Mouse (Mus musculus): ENCODE measurements around the gene Cnih3.

Cnih3 gene

GRCm38 (mm10) chr1:181353200-181354097 is 1.0 kb downstream of the Cnih3 start:
- peak; percentile 44 for DNase-seq (ENCODE audit: low spot score)

DNA sequence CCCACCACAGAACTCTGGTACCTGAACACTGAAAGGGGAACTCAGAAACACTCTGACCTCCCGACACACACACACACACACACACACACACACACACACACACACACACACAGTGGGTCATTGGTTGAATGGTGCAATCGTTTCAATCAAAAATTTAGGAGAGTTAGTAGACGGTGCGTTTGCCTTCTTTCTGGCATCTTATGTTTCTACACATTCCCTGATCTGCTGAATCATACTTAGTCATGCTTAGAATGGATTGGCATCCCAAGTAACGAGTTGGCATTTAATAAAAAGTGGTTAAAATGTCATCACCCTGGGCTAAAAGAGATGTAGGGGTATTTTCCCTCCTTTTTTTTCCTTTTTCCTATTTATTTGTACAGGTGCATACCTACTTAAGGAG is 3.3 kb downstream of the Cnih3 start:
- no peak for DNase-seq (ENCODE audit: low spot score)

GRCm38 (mm10) chr1:181357870-181358269 is 5.4 kb downstream of the Cnih3 start:
- DNase-seq (ENCODE audit: low spot score) = no peak

DNA sequence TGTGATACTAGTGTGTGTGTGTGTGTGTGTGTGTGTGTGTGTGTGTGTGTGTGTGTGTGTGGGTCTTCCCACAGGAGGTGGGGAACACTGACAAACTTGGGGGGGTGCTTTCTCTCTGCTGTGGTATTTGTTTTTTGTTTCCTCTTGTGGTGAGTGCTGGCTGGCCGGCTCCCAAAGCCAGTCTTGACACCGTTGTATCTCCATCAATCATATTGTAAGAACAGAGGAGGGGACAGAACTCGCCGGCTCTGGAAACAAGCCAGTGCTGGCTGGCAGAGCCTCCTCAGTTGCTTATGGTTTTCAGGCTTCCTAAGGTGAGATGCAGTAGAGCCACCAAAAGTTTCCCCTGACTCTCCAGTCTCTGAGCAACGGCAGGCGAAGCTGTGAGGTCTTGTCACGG is 6.1 kb downstream of the Cnih3 start:
- no peak for DNase-seq (ENCODE audit: low spot score)

DNA sequence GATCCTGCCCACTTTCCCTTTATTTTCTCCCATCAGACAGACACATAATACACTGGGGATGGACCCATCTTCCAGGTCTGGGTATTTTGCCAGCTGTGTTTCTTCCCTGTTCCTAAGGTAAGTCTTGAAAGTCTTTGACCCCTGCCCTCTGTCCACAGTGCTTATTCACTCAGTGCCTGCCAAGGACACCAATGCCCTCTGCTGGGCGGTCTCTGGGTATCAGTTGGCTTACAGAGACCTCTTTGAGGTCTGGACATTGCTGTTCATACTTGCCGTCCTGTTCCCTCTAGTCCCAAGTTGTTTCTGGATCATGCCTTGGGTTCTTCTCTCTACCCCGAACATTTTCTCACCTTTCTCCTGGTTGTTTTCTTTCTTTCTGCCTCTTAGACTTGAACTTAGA is 8.3 kb downstream of the Cnih3 start:
- no peak for DNase-seq (ENCODE audit: low spot score)

DNA sequence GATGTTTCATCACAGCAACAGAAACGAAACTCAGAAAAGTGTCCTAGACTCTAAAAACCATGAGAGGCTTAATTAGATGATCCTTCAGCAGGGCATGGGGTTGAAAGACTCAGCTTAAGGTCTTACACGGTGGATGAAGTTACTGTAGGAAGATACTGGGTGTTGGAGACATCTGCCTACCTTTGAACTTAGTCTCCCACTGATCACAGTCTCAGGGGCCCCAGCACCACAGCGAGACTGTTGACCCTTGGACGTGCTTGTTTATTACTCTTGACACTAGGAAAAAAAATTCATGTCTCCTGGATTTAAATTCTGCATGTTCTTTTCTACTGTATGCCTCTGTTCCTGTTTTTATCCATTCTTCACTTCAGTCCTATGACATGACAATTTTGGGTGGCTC is 11.6 kb downstream of the Cnih3 start:
- DNase-seq (ENCODE audit: low spot score) = no peak

DNA sequence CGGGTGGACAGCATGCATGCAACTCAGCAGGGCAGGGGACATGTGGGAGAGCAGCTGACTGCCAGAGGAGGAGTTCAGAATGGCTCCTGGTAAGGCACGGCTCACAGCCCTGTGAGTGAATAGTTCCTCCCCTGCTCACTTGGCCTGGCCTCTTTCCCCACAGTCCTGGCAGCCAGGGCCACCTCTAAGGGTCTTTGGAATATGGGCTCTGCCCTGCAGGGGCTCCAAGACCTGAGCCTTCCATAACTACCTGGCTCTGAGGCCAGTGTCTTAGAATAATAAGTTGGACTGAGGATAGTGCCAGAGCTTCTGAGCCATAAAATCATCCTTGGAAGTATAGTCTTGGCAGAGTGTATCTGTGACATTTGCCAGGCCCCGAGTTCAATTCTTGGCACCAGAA is 12.9 kb downstream of the Cnih3 start:
- no peak for DNase-seq (ENCODE audit: low spot score)

DNA sequence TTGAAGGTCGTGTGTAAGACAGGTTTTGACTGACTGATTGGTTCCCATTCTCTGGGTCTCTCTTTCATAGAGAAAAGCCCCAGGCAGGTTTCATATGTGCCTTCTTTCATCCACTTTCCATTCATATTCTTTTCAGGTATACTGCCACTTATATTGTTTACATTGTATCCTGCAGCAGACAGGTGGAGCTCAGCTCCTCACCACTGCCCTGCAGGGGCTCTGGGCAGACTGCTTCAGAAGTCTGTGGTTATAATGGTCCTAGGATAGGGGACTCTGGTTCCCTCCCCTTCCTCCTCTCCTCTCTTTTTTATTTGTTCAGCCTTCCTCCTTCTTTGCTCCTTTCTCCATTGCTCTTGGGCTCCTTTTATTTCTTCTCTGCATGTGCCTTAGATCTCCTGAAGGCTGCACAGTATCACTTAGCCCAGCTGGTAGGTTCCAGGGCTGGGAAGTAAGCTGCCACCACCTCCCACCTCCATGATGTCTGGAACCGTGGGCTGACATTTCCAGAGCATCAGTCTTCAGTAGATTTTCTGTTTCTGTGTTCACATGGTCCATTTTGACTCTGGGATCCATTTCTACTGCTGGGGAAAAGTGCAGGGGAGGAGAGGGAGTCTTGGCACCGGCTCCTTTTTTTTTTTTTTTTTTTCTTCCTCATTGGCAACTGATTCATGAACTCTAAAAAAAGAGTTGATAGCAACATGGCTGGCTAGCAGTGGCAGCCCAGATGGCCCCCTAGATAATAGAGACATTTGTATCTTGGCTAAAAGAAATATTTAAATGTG is 16.6 kb downstream of the Cnih3 start:
- DNase-seq (ENCODE audit: low spot score) = no peak

GRCm38 (mm10) chr1:181370370-181370769 is 17.9 kb downstream of the Cnih3 start:
- DNase-seq (ENCODE audit: low spot score) = no peak

- DNase-seq (ENCODE audit: low spot score) = no peak
Observed at GRCm38 (mm10) chr1:181371226-181371625, 18.8 kb downstream of the Cnih3 start.

GRCm38 (mm10) chr1:181372306-181372705 is 19.9 kb downstream of the Cnih3 start:
- no peak for DNase-seq (ENCODE audit: low spot score)

DNA sequence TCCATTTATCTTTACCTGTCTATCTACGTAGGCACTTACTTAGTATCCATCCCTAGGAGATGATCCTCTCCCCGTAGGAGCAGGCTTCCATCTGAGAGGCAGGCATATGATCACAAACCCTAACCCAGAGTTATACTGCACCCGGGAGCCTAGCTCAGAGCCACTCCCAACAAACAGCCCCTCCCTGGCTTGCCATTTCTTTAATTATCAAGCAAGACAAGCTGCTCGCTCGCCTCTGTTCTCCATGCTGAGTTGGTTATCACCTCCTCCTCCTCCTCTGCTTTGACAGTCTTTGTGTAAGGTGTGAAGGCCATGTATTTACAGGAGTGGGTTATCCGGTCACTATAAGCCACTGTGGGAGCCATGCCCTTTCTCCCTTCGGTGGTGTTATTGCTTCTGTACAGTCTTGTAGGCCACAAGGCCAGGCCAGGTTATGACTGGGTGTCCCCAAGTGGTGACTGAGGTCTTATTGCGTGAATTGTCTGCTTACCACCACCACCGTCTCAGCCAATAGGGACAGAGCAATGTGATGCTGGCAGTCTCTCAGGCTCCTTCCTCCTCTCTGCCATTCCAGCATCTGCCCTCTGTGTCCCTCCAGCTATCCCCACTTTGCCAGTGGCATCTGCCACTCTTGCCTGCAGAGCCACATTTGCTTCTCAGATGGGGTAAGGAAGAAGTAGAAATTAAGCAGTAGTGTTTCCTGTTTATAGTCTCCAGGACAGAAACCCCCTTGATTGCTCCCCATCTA is 22.4 kb downstream of the Cnih3 start:
- no peak for DNase-seq (ENCODE audit: low spot score)

DNA sequence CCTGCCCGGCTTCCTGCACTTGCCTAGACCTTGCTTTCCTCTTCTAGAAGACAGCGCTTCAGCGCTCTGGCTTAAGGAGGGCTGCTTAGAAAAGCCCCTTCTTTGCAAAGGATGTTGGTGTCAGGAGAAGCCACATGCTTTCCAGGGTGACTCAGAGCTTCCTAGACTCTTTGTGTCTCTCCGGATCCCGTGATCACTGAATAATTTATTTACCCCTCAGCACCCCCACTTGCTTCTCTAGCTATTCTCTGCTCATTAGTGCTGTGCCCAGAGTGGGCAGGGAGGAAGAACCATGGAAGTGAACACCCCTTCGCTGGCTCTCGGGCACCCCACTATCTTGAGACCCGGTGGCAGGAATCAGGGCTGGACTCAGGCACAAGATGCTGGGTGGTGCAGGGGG is 24.0 kb downstream of the Cnih3 start:
- DNase-seq (ENCODE audit: low spot score) = no peak

- DNase-seq (ENCODE audit: low spot score) = peak; percentile 65
Observed at GRCm38 (mm10) chr1:181379664-181380063, 27.2 kb downstream of the Cnih3 start.

DNA sequence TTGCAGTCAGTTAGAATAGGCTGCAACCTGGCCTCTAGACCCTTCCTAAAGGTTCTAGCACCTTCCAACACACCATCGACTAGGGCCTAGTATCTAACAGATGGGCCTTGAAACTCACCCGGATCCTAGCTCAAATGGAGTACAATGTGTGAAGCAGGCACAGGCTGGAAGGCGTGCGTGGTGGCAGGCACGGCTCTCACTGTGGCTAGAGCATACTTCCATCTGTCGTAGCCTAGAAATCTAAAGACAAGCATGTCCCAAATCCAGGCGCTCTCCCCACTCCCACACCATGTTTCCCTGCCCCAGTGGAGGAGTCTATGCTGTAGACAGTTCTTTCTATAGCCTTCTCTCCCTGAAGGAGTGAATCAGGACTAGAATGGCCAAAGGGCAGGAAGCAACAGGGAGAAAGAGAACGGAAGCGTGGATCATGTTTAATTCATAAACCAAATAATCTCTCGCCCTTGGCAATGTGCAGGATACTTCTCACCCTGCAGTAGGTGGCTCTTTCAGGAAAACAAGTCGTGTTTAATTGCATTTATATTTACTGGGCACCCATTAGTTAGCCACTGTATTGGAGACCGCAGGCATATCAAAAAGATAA is 29.1 kb downstream of the Cnih3 start:
- no peak for DNase-seq (ENCODE audit: low spot score)

DNA sequence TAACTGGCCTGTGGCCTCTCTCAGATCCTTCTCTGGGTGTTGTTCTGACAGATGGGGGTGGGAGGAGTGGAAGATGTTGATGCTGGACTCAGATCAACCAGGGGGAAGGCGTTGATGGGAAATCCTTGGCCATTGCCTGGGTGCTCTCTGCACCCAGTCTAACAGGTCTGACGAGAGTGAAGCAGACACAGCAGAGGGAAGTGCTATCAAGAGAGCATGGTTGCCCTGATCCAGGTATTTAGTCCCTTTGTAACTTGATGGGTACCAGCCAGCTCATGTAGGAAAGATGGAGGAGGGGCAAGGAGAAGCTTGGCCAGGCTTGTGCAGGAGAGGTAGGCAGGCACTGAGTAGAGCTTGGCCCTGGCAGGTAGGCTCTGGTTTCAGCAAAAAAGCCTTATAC is 36.8 kb downstream of the Cnih3 start:
- DNase-seq (ENCODE audit: low spot score) = no peak

DNA sequence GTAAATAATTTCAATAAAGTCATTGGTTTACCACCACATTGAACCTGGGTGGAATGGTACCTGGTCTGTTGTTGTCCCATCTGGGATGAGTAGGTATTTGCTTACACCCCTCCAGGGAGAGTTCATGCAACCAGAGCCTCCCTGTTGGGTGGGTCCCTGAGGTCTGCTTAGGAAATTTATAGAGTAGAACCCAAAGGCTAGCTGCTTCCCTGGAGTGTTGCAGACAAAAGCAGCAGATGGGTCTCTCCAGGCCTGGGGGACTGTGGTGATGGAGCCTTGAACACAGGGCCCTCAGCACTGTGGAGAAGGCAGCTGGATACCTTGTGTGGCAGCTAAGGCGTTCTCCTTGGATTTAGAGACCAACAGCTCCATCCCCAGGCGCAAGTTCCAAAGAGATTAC is 40.1 kb downstream of the Cnih3 start:
- DNase-seq (ENCODE audit: low spot score) = no peak

DNA sequence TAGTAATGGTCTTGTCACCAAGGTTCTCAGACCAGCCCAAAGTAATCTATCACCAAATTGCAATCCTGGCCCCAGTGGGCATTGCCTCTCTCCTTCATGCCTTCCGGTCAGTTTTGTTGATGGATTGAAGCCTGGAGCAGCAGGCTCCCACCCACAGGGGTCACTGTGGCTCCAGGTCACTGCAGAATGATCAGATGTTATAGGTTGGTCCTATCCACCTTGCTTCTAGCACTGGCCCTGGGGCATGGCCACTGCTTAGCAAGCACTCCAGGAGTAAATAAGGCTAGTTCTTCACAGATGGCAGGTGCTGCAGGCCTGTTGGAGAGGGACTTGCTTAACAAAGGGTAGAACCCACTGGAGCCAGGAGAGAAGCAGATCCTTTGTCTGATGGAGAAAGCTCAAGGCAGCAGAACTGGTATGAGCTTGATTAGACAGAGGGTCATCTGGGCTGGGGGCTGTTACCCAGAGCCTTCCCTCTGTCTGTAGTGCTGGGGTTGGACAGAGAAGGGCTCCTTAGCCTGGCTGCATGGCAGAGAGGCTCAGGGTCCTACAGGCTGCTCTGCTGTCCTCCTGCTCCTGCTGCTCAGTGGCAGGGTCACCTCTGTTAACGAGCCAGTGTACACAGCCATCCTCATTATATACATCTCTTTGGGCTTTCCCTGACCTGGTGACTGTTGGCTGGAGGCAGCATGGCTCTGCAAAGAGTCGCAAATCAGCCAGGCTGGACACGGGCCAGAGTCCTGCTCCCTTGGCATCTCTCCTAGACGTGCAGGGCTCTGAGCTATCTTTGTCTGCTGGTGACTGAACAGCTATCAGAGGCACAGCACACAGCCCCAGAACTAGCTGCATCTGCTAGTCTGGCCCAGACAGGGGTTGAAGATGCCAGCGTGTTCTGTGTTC is 41.1 kb downstream of the Cnih3 start:
- DNase-seq (ENCODE audit: low spot score) = peak; percentile 87

DNA sequence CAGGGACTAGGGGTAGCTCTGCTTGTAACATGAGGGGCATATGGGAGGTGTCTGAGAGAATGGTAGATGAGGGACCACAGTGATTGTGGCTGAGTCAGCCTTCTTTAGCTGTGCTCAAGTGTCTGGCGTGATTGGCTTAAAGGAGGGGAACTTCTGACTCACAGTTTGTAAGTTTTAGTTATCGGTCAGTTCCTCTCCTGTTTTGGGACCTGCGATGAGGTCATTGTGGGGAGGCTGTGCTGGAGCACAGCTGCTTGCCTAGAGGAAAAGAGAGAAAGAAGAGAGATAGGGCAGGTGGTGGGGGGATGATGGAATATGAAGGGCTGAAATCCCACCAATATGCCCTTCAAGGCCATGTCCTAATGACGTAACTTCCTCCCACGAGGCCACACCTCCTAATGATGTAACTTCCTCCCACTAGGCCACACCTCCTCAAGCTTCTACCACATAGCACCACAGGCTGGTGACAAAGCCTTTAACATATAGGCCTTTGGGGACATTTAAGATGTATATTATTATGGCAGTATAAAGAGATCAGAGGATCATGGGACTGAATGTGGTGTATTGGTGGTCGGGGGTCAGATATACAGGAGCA is 42.9 kb downstream of the Cnih3 start:
- no peak for DNase-seq (ENCODE audit: low spot score)

- DNase-seq (ENCODE audit: low spot score) = no peak
Observed at GRCm38 (mm10) chr1:181399179-181399578, 46.8 kb downstream of the Cnih3 start.

DNA sequence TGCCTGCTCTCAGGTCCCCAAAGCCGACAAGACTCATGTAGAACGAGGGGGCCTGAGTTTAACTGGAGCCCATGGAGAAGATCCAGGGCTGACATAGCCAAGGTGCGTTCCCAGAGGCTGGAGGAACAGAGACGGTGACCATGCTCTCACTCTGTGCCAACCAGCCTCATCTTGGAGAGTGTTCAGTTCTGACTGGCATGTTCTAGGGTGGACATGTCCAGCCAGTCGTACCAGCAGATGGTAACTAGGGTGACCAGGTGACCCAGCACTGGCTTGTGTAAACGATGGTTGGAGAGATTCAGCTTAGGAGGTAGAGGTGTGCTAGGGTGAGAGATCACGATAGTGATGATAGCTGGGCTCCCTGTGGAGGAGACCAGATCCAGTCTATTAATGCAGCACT is 50.6 kb downstream of the Cnih3 start:
- no peak for DNase-seq (ENCODE audit: low spot score)
